Mouse (Mus musculus) layer of hippocampus, postnatal 14 days (tissue): ENCODE results near the gene Vmp1. TPM values are rescaled to one million over a fixed set of nuclear protein-coding genes. Genes with fewer than 3 reads are reported as not detected.

Experiments used
- DNase-seq, 2 experiments: peaks; one replicate each; pipeline ENCODE4 v3.0.0; 2021 to 2022; ENCODE audit warnings: low spot score in 2 of 2, mixed read lengths in 1 of 2
- total RNA-seq, 2 experiments: library from RNA; stranded (reverse); gene quantifications; 2 replicates each; pipeline ENCODE4 v1.2.3; 2021

The Vmp1 gene
- total RNA-seq, 2 experiments from 2014 or later: 129 to 130 TPM

GRCm38 (mm10) chr11:86573646-86574231 lies 109.9 kb downstream of the Vmp1 start:
- DNase-seq: no peak

GRCm38 (mm10) chr11:86572623-86573022 lies 111.0 kb downstream of the Vmp1 start:
- DNase-seq: no peak

GRCm38 (mm10) chr11:86571871-86572270 lies 111.8 kb downstream of the Vmp1 start:
- DNase-seq: no peak

- peak in 1 of 2 experiments; percentile 43 for DNase-seq
Observed at GRCm38 (mm10) chr11:86571047-86571855, 112.4 kb downstream of the Vmp1 start.

GRCm38 (mm10) chr11:86570261-86570746 lies 113.3 kb downstream of the Vmp1 start:
- DNase-seq: no peak

GRCm38 (mm10) chr11:86568425-86568824 lies 115.2 kb downstream of the Vmp1 start:
- DNase-seq: peak in 1 of 2 experiments; percentile 32

GRCm38 (mm10) chr11:86558258-86558657 lies 125.4 kb downstream of the Vmp1 start:
- no peak for DNase-seq

- DNase-seq: no peak
Observed at GRCm38 (mm10) chr11:86553525-86553924, 130.1 kb downstream of the Vmp1 start.

- no peak for DNase-seq
Observed at GRCm38 (mm10) chr11:86547412-86547811, 136.2 kb downstream of the Vmp1 start.

- DNase-seq: no peak
Observed at GRCm38 (mm10) chr11:86545556-86545955, 138.1 kb downstream of the Vmp1 start.

GRCm38 (mm10) chr11:86544639-86545299 lies 138.9 kb downstream of the Vmp1 start, which contains the start of the genes Rps6kb1 and Tubd1:
TSS of gene Rps6kb1 (minus strand) at chr11:86544805.
TSS of gene Tubd1 (plus strand) at chr11:86544991.
- peak; percentile 98 to 100 for DNase-seq

- peak; percentile 15 to 17 for DNase-seq
Observed at GRCm38 (mm10) chr11:86543960-86544638, 139.5 kb downstream of the Vmp1 start.

GRCm38 (mm10) chr11:86542851-86543250 lies 140.8 kb downstream of the Vmp1 start:
- no peak for DNase-seq

GRCm38 (mm10) chr11:86540476-86540845 lies 143.2 kb downstream of the Vmp1 start:
- DNase-seq: no peak

GRCm38 (mm10) chr11:86539716-86540475 lies 143.7 kb downstream of the Vmp1 start:
- no peak for DNase-seq

GRCm38 (mm10) chr11:86538786-86539185 lies 144.8 kb downstream of the Vmp1 start:
- no peak for DNase-seq

GRCm38 (mm10) chr11:86534201-86534910 lies 149.3 kb downstream of the Vmp1 start:
- DNase-seq: no peak
